Mouse (Mus musculus) adrenal gland, adult 8-10 months (tissue): ENCODE results near the gene 4930451I11Rik. TPM values are rescaled to one million over a fixed set of nuclear protein-coding genes. Genes with fewer than 3 reads are reported as not detected.

Source experiments
- total RNA-seq, 4 experiments: library from RNA; stranded (reverse); gene quantifications; 2 replicates each; pipeline ENCODE4 v1.2.4; 2022

The 4930451I11Rik gene
- total RNA-seq, 4 experiments from 2014 or later, result not detected

Other genes starting within 250 kb of the 4930451I11Rik start
- 1 to 10 TPM; 1.4 to 4.3 (median 3.3) TPM for gene Apobr, start 246.7 kb downstream of the 4930451I11Rik start, total RNA-seq
- gene Cln3, start 245.8 kb downstream of the 4930451I11Rik start, total RNA-seq, result 10 to 100 TPM; 25.6 to 55.5 (median 39.8) TPM
- not detected for gene Il27, start 236.7 kb downstream of the 4930451I11Rik start, total RNA-seq
- gene Nupr1, start 200.8 kb downstream of the 4930451I11Rik start, total RNA-seq, result 10 to 100 TPM in 2 of 4 experiments, 1 to 10 TPM in 2; 7.9 to 17.5 (median 10.3) TPM
- gene Sgf29, start 182.3 kb downstream of the 4930451I11Rik start, total RNA-seq, result 10 to 100 TPM; 30.5 to 44.4 (median 38.2) TPM
- gene Sult1a1, start 155.2 kb downstream of the 4930451I11Rik start, total RNA-seq, result 10 to 100 TPM; 33.4 to 42.0 (median 40.2) TPM
- 100 to 1,000 TPM in 1 of 4 experiments, 10 to 100 TPM in 3; 78.0 to 116 (median 95.6) TPM for gene Bola2, start 136.2 kb downstream of the 4930451I11Rik start, total RNA-seq
- 10 to 100 TPM; 14.7 to 21.1 (median 18.2) TPM for gene Slx1b, start 135.9 kb downstream of the 4930451I11Rik start, total RNA-seq
- 10 to 100 TPM; 21.0 to 28.2 (median 25.0) TPM for gene Coro1a, start 123.9 kb downstream of the 4930451I11Rik start, total RNA-seq
- 100 to 1,000 TPM; 117 to 195 (median 156) TPM for gene Mapk3, start 72.0 kb downstream of the 4930451I11Rik start, total RNA-seq
- 1 to 10 TPM; 1.8 to 9.2 (median 5.6) TPM for gene Gdpd3, start 65.3 kb downstream of the 4930451I11Rik start, total RNA-seq
- 100 to 1,000 TPM; 114 to 148 (median 125) TPM for gene Ypel3, start 54.7 kb downstream of the 4930451I11Rik start, total RNA-seq
- under 1 TPM in 3 of 4 experiments, not detected in 1; 0.35 to 0.74 (median 0.56) TPM for gene Tbx6, start 50.2 kb downstream of the 4930451I11Rik start, total RNA-seq
- 100 to 1,000 TPM in 1 of 4 experiments, 10 to 100 TPM in 3; 85.9 to 100 (median 94.9) TPM for gene Ppp4c, start 39.1 kb downstream of the 4930451I11Rik start, total RNA-seq
- gene Fam57b, start 34.0 kb downstream of the 4930451I11Rik start, total RNA-seq, result 10 to 100 TPM in 3 of 4 experiments, 1 to 10 TPM in 1; 9.4 to 16.7 (median 13.8) TPM
- 1 to 10 TPM in 2 of 4 experiments, under 1 TPM in 2; 0.15 to 1.4 (median 1.1) TPM for gene Doc2a, start 15.8 kb upstream of the 4930451I11Rik start, total RNA-seq
- gene Hirip3, start 30.3 kb upstream of the 4930451I11Rik start, total RNA-seq, result 10 to 100 TPM in 3 of 4 experiments, 1 to 10 TPM in 1; 8.7 to 21.8 (median 15.2) TPM
- gene Ino80e, start 30.7 kb upstream of the 4930451I11Rik start, total RNA-seq, result 10 to 100 TPM; 42.7 to 56.2 (median 48.0) TPM
- 100 to 1,000 TPM in 2 of 4 experiments, 10 to 100 TPM in 2; 68.1 to 117 (median 94.5) TPM for gene Taok2, start 53.1 kb upstream of the 4930451I11Rik start, total RNA-seq
- 10 to 100 TPM; 29.4 to 48.6 (median 37.2) TPM for gene Tmem219, start 91.3 kb upstream of the 4930451I11Rik start, total RNA-seq
- gene Kctd13, start 97.2 kb upstream of the 4930451I11Rik start, total RNA-seq, result 10 to 100 TPM; 20.9 to 35.2 (median 33.6) TPM
- gene Asphd1, start 117.9 kb upstream of the 4930451I11Rik start, total RNA-seq, result 1 to 10 TPM; 1.7 to 5.0 (median 3.7) TPM
- gene Sez6l2, start 118.9 kb upstream of the 4930451I11Rik start, total RNA-seq, result 100 to 1,000 TPM in 3 of 4 experiments, 10 to 100 TPM in 1; 94.1 to 133 (median 117) TPM
- 100 to 1,000 TPM in 3 of 4 experiments, 10 to 100 TPM in 1; 99.2 to 107 (median 103) TPM for gene Cdipt, start 144.3 kb upstream of the 4930451I11Rik start, total RNA-seq
- 1 to 10 TPM in 1 of 4 experiments, under 1 TPM in 3; 0.46 to 1.8 (median 0.71) TPM for gene Cdiptos, start 144.5 kb upstream of the 4930451I11Rik start, total RNA-seq
- 100 to 1,000 TPM; 117 to 186 (median 125) TPM for gene Mvp, start 183.0 kb upstream of the 4930451I11Rik start, total RNA-seq
- 1 to 10 TPM in 1 of 4 experiments, not detected in 3; 1.5 TPM for gene Pagr1b, start 184.8 kb upstream of the 4930451I11Rik start, total RNA-seq
- 10 to 100 TPM in 3 of 4 experiments, 1 to 10 TPM in 1; 7.5 to 36.1 (median 14.3) TPM for gene Pagr1a, start 185.7 kb upstream of the 4930451I11Rik start, total RNA-seq
- gene Gm42742, start 189.5 kb upstream of the 4930451I11Rik start, total RNA-seq, result 10 to 100 TPM in 3 of 4 experiments, 1 to 10 TPM in 1; 5.5 to 40.3 (median 28.9) TPM
- gene Prrt2, start 189.6 kb upstream of the 4930451I11Rik start, total RNA-seq, result 1 to 10 TPM; 2.4 to 8.7 (median 6.4) TPM
- gene Maz, start 195.4 kb upstream of the 4930451I11Rik start, total RNA-seq, result 100 to 1,000 TPM in 3 of 4 experiments, 10 to 100 TPM in 1; 99.9 to 123 (median 111) TPM
- 1 to 10 TPM; 1.5 to 3.6 (median 1.8) TPM for gene Kif22, start 210.8 kb upstream of the 4930451I11Rik start, total RNA-seq